Mouse (Mus musculus) ES-E14 (cell line): ENCODE measurements at regions not wholly inside any gene's neighbourhood (a gene's known extent, or its start where the extent isn't known, plus 50 kb on each side); places are given as distances from the start of the nearest gene placed in this dataset.

Experiments
- DNase-seq: peaks from one replicate; pipeline ENCODE4 v3.0.0-alpha.2; 2013; ENCODE audit warnings: low read depth, low spot score
- H3K27ac ChIP-seq: 2 replicates; pipeline ENCODE4 v1.5.1; 2012; ENCODE audit warnings: low read depth, mild to moderate bottlenecking, low read length, moderate library complexity, mixed read lengths; ENCODE audit not compliant: poor library complexity, insufficient read depth, severe bottlenecking
- H3K36me3 ChIP-seq: 2 replicates; pipeline ENCODE4 v1.6.1; 2012; ENCODE audit warnings: mild to moderate bottlenecking, low read length, moderate library complexity, mixed read lengths; ENCODE audit not compliant: control insufficient read depth, poor library complexity, insufficient read depth, severe bottlenecking
- H3K4me1 ChIP-seq, 2 experiments: fragments of 150-350 bp in 1 of 2; sonication (generic) in 1 of 2; 2 replicates each; pipeline ENCODE4 v1.6.1; 2012; ENCODE audit warnings: low read length in 2 of 2, mild to moderate bottlenecking in 1 of 2, mixed read lengths in 1 of 2; ENCODE audit not compliant: control insufficient read depth in 2 of 2, insufficient read depth in 2 of 2, poor library complexity in 1 of 2
- H3K4me3 ChIP-seq, 2 experiments: fragments of 150-350 bp in 1 of 2; sonication (generic) in 1 of 2; 2 replicates each; pipeline ENCODE4 v1.5.1; 2012; ENCODE audit warnings: low read length in 2 of 2, low read depth in 1 of 2, mild to moderate bottlenecking in 1 of 2, mixed read lengths in 1 of 2; ENCODE audit not compliant: insufficient read depth in 1 of 2, poor library complexity in 1 of 2, severe bottlenecking in 1 of 2
- H3K9ac ChIP-seq: 2 replicates; pipeline ENCODE4 v1.6.1; 2012; ENCODE audit warnings: low read depth, mild to moderate bottlenecking, low read length, mixed read lengths; ENCODE audit not compliant: poor library complexity, insufficient read depth, severe bottlenecking
- H3K9me3 ChIP-seq: fragments of 150-350 bp; sonication (generic); 2 replicates; pipeline ENCODE4 v1.6.1; 2012; ENCODE audit warnings: low read depth, mild to moderate bottlenecking, low read length; ENCODE audit not compliant: control insufficient read depth, insufficient read depth
- CHD2 ChIP-seq: IDR thresholded peaks from 2 replicates; pipeline ENCODE4 v1.6.1; 2014; ENCODE audit warnings: mild to moderate bottlenecking, low read depth, low read length, inconsistent platforms
- HCFC1 ChIP-seq: IDR thresholded peaks from 2 replicates; pipeline ENCODE4 v1.6.1; 2012; ENCODE audit warnings: low read length, inconsistent platforms, borderline replicate concordance; ENCODE audit not compliant: insufficient read depth
- MAFK ChIP-seq: IDR thresholded peaks from 2 replicates; pipeline ENCODE4 v1.6.1; 2014; ENCODE audit warnings: mild to moderate bottlenecking, low read depth, low read length, inconsistent platforms; ENCODE audit not compliant: insufficient read depth
- ZC3H11A ChIP-seq: IDR thresholded peaks from 2 replicates; pipeline ENCODE4 v1.6.1; 2012; ENCODE audit warnings: low read depth, mild to moderate bottlenecking, inconsistent platforms, low read length, borderline replicate concordance
- ZNF384 ChIP-seq: IDR thresholded peaks from 2 replicates; pipeline ENCODE4 v1.6.1; 2012; ENCODE audit warnings: low read depth, low read length, inconsistent platforms
- in situ Hi-C, 2 experiments: fragments of 600-800 bp; cut with MboI; formaldehyde crosslinking; loops; one replicate each; pipeline ENCODE4 v1.15.1; 2025; ENCODE audit warnings: low sequenced_read_pairs in 2 of 2, inconsistent platforms in 1 of 2; ENCODE audit not compliant: unreplicated experiment in 2 of 2

- Histone ChIP-seq H3K4me1 (no peaks in the 10 kb centered on the region), H3K4me3 (no peak overlapping the region), H3K27ac (no peak overlapping the region), H3K9me3 (no peaks in the 10 kb centered on the region), H3K9ac (no peak overlapping the region), H3K36me3 (no peaks in the 10 kb centered on the region)
- in situ Hi-C loops: no loop called here
- TF ChIP-seq CHD2: no peak
- TF ChIP-seq MAFK: no peak
- TF ChIP-seq ZNF384: no peak
- TF ChIP-seq HCFC1: no peak
- DNase-seq: no peak
These were observed 139.2 kb upstream of the Lpp start for GRCm38 (mm10) chr16:24254143-24254542.

GRCm38 (mm10) chr16:24247291-24247690, 146.0 kb upstream of the Lpp start:
- no peaks in the 10 kb centered on the region for H3K9me3 ChIP-seq
- H3K36me3 ChIP-seq: no peaks in the 10 kb centered on the region
- H3K27ac ChIP-seq: no peak overlapping the region
- H3K4me1 ChIP-seq: no peaks in the 10 kb centered on the region
- no peak for TF ChIP-seq ZNF384
- TF ChIP-seq HCFC1: no peak
- no peak for TF ChIP-seq CHD2
- TF ChIP-seq MAFK: no peak
- H3K9ac ChIP-seq: no peak overlapping the region
- DNase-seq: no peak
- in situ Hi-C loops: no loop called here
- no peak overlapping the region for H3K4me3 ChIP-seq

GRCm38 (mm10) chr16:24238075-24238555, 155.2 kb upstream of the Lpp start:
- in situ Hi-C loops: no loop called here
- H3K9me3 ChIP-seq: no peaks in the 10 kb centered on the region
- TF ChIP-seq CHD2 (no peak), HCFC1 (no peak)

GRCm38 (mm10) chr16:24237425-24237824, 155.9 kb upstream of the Lpp start:
- no peak for TF ChIP-seq ZC3H11A
- no peak for TF ChIP-seq ZNF384
- TF ChIP-seq MAFK: no peak
- TF ChIP-seq HCFC1: no peak
- TF ChIP-seq CHD2: no peak
- in situ Hi-C loops: no loop called here
- Histone ChIP-seq H3K4me1 (no peaks in the 10 kb centered on the region), H3K36me3 (no peaks in the 10 kb centered on the region), H3K9me3 (no peaks in the 10 kb centered on the region), H3K9ac (no peak overlapping the region), H3K27ac (no peak overlapping the region), H3K4me3 (no peak overlapping the region)
- no peak for DNase-seq

More at GRCm38 (mm10) chr16:24238075-24238555, 155.2 kb upstream of the Lpp start:
- H3K27ac ChIP-seq: no peak overlapping the region
- H3K9ac ChIP-seq: no peak overlapping the region
- H3K36me3 ChIP-seq: no peaks in the 10 kb centered on the region
- no peaks in the 10 kb centered on the region for H3K4me1 ChIP-seq
- no peak overlapping the region for H3K4me3 ChIP-seq
- no peak for DNase-seq

GRCm38 (mm10) chr16:24237013-24237412, 156.3 kb upstream of the Lpp start:
- TF ChIP-seq ZNF384 (no peak), MAFK (no peak), CHD2 (no peak), ZC3H11A (no peak), HCFC1 (no peak)
- in situ Hi-C loops: no loop called here
- Histone ChIP-seq H3K27ac (no peak overlapping the region), H3K4me3 (no peak overlapping the region), H3K4me1 (no peaks in the 10 kb centered on the region), H3K9me3 (no peaks in the 10 kb centered on the region), H3K9ac (no peak overlapping the region), H3K36me3 (no peaks in the 10 kb centered on the region)
- no peak for DNase-seq
